Mouse (Mus musculus) A20 (cell line): ENCODE data around the gene Trmt2a.
A peak's percentile ranks its signal among the peaks of the same experiment; 100 is the strongest.

ENCODE experiments used
- DNase-seq: peaks from one replicate; pipeline ENCODE4 v3.0.0-alpha.2; 2011; ENCODE audit warnings: low read depth, low spot score

Trmt2a gene

GRCm38 (mm10) chr16:18248433-18249363 lies at the start of gene Trmt2a, which contains the start of gene Ranbp1:
Trmt2a (plus strand) TSS chr16:18248679.
Ranbp1 (minus strand) TSS chr16:18248732.
- DNase-seq: peak; percentile 100

- no peak for DNase-seq
Observed at GRCm38 (mm10) chr16:18200062-18200461, 48.4 kb upstream of the Trmt2a start.

- no peak for DNase-seq
Observed at GRCm38 (mm10) chr16:18201620-18202019, 46.9 kb upstream of the Trmt2a start.

- DNase-seq: peak; percentile 40
Observed at GRCm38 (mm10) chr16:18202061-18202460, 46.4 kb upstream of the Trmt2a start.

GRCm38 (mm10) chr16:18203430-18204091 lies 44.9 kb upstream of the Trmt2a start:
- no peak for DNase-seq

GRCm38 (mm10) chr16:18210701-18211416 lies 37.6 kb upstream of the Trmt2a start:
- peak; percentile 57 for DNase-seq

- peak; percentile 69 for DNase-seq
Observed at GRCm38 (mm10) chr16:18211417-18212171, 36.9 kb upstream of the Trmt2a start.

- no peak for DNase-seq
Observed at GRCm38 (mm10) chr16:18213689-18214088, 34.8 kb upstream of the Trmt2a start.

- no peak for DNase-seq
Observed at GRCm38 (mm10) chr16:18214858-18215257, 33.6 kb upstream of the Trmt2a start.

GRCm38 (mm10) chr16:18217579-18217978 lies 30.9 kb upstream of the Trmt2a start, which contains the start of gene Ccdc188:
Ccdc188 (plus strand) TSS chr16:18217879.
- DNase-seq: no peak

- DNase-seq: no peak
Observed at GRCm38 (mm10) chr16:18218580-18218996, 29.9 kb upstream of the Trmt2a start.

GRCm38 (mm10) chr16:18220001-18220400 lies 28.5 kb upstream of the Trmt2a start:
- DNase-seq: peak; percentile 52

- no peak for DNase-seq
Observed at GRCm38 (mm10) chr16:18220856-18221542, 27.5 kb upstream of the Trmt2a start.

GRCm38 (mm10) chr16:18221543-18221898 lies 27.0 kb upstream of the Trmt2a start:
- peak; percentile 35 for DNase-seq

GRCm38 (mm10) chr16:18222188-18222587 lies 26.3 kb upstream of the Trmt2a start:
- DNase-seq: no peak

GRCm38 (mm10) chr16:18227187-18227586 lies 21.3 kb upstream of the Trmt2a start:
- DNase-seq: no peak

GRCm38 (mm10) chr16:18227897-18228422 lies 20.5 kb upstream of the Trmt2a start:
- DNase-seq: no peak

GRCm38 (mm10) chr16:18228856-18229255 lies 19.6 kb upstream of the Trmt2a start:
- DNase-seq: no peak

GRCm38 (mm10) chr16:18229622-18230021 lies 18.9 kb upstream of the Trmt2a start:
- no peak for DNase-seq

- DNase-seq: no peak
Observed at GRCm38 (mm10) chr16:18230617-18231016, 17.9 kb upstream of the Trmt2a start.
